Mouse (Mus musculus): ENCODE results near the gene Cyba. TPM values are rescaled to one million over a fixed set of nuclear protein-coding genes. Genes with fewer than 3 reads are reported as not detected.

Cyba gene
- polyA plus RNA-seq, 2 experiments = 71.3 to 146 TPM

DNA sequence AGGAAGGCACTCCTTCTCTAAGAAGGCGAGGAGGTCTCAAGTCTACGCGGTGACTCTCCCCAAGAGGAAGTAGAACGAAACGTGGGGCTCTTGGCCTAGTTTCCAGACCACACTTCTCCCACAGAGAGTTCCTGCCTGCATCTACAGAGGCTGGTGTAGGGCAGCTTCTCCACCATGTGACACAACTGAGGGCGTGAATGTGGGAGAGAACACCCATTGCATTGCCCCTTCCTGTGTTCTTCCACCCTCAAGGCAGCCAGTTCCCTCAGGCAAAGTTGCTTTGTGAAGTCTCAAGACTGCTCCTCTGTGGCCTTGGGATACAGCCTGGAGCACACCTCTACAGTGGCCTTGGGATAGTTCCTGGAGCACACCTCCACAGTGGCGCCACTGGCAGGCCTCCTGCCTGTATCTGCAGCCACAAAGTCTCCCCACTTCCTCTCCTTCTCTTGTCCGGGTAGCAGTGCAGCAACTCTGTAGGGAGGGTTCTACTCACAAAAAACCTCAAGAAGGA is 41.2 kb upstream of the Cyba start:
- WGBS (ENCODE audit: insufficient replicate concordance) = 52% methylated on average over 8 of the region's 8 CpGs
- DNase-seq (ENCODE audit: low read depth in 3 of 3, low spot score in 3 of 3) = no peak
- Histone ChIP-seq H3K9ac (replicated peaks) (no peak overlapping the region), H3K4me1 (replicated peaks; ENCODE audit: control insufficient read depth in 2 of 2, insufficient read depth in 2 of 2, low read length in 1 of 2) (peaks cover 2 to 5% of the 10 kb centered on the region in 2 experiments), H3K36me3 (replicated peaks; ENCODE audit: control insufficient read depth, insufficient read depth, low read depth) (no peaks in the 10 kb centered on the region), H3K27me3 (ENCODE audit: control insufficient read depth, insufficient read depth, low read length) (no peaks in the 10 kb centered on the region), H3K4me2 (ENCODE audit: low read depth) (no peak overlapping the region), H3K9me3 (ENCODE audit: control insufficient read depth, low read length) (no peaks in the 10 kb centered on the region), H3K4me3 (ENCODE audit: insufficient read depth in 1 of 2, low read depth in 2 of 2, low read length in 2 of 2) (no peak overlapping the region), H3K27ac (no peak overlapping the region)
- TF ChIP-seq EP300 (IDR thresholded peaks at IDR 0.05; ENCODE audit: low read depth) (no peak), CTCF (IDR thresholded peaks at IDR 0.05; ENCODE audit: low read depth) (no peak)
- no peak for ATAC-seq (ENCODE audit: insufficient read depth)

DNA sequence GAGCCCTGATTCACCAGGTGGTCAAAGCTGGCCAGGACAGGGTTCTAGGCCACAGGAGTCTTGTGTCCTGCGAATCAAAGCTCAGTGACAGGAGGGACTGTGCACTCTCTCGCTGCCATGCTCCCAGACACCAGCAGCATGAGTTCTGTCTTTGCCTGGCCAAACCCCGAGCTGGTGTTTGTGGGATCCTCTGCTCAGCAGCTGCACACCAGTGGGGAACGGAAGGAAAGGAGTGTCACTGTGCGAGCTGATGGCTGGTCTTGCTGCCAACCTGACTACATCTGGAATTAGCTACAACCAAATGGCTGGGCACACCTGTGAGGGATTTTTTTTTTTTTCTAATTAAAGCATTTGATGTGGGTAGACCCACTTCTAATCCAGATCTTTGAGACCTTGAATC is 38.0 kb upstream of the Cyba start:
- ATAC-seq (ENCODE audit: insufficient read depth) (no peak), DNase-seq (ENCODE audit: low read depth in 3 of 3, low spot score in 3 of 3) (no peak)
- H3K4me3 ChIP-seq (ENCODE audit: insufficient read depth in 1 of 2, low read depth in 2 of 2, low read length in 2 of 2) = no peak overlapping the region
- TF ChIP-seq CTCF (IDR thresholded peaks at IDR 0.05; ENCODE audit: low read depth) = no peak
- TF ChIP-seq EP300 (IDR thresholded peaks at IDR 0.05; ENCODE audit: low read depth) = no peak
- 65% methylated on average over 5 of the region's 5 CpGs for WGBS (ENCODE audit: insufficient replicate concordance)
- no peak overlapping the region for H3K27ac ChIP-seq
- no peak overlapping the region for H3K4me2 ChIP-seq (ENCODE audit: low read depth)
- H3K4me1 ChIP-seq (replicated peaks; ENCODE audit: control insufficient read depth in 2 of 2, insufficient read depth in 2 of 2, low read length in 1 of 2) = peaks cover 2 to 5% of the 10 kb centered on the region in 2 experiments
- H3K36me3 ChIP-seq (replicated peaks; ENCODE audit: control insufficient read depth, insufficient read depth, low read depth) = no peaks in the 10 kb centered on the region
- H3K27me3 ChIP-seq (ENCODE audit: control insufficient read depth, insufficient read depth, low read length) = no peaks in the 10 kb centered on the region
- no peak overlapping the region for H3K9ac ChIP-seq (replicated peaks)
- H3K9me3 ChIP-seq (ENCODE audit: control insufficient read depth, low read length) = no peaks in the 10 kb centered on the region

- Histone ChIP-seq H3K9me3 (ENCODE audit: control insufficient read depth, low read length) (no peaks in the 10 kb centered on the region), H3K4me1 (replicated peaks; ENCODE audit: control insufficient read depth in 2 of 2, insufficient read depth in 2 of 2, low read length in 1 of 2) (peaks cover 2 to 6% of the 10 kb centered on the region in 2 experiments), H3K27ac (no peak overlapping the region), H3K27me3 (ENCODE audit: control insufficient read depth, insufficient read depth, low read length) (no peaks in the 10 kb centered on the region), H3K4me3 (ENCODE audit: insufficient read depth in 1 of 2, low read depth in 2 of 2, low read length in 2 of 2) (no peak overlapping the region), H3K9ac (replicated peaks) (no peak overlapping the region), H3K36me3 (replicated peaks; ENCODE audit: control insufficient read depth, insufficient read depth, low read depth) (no peaks in the 10 kb centered on the region), H3K4me2 (ENCODE audit: low read depth) (no peak overlapping the region)
- no peak for TF ChIP-seq EP300 (IDR thresholded peaks at IDR 0.05; ENCODE audit: low read depth)
- no peak for TF ChIP-seq CTCF (IDR thresholded peaks at IDR 0.05; ENCODE audit: low read depth)
- ATAC-seq (ENCODE audit: insufficient read depth) (no peak), DNase-seq (ENCODE audit: low read depth in 3 of 3, low spot score in 3 of 3) (no peak)
- 82% methylated on average over 10 of the region's 10 CpGs for WGBS (ENCODE audit: insufficient replicate concordance)
These were observed 37.2 kb upstream of the Cyba start for GRCm38 (mm10) chr8:122469965-122470364.

GRCm38 (mm10) chr8:122469407-122469806 is 36.7 kb upstream of the Cyba start:
- Histone ChIP-seq H3K9me3 (ENCODE audit: control insufficient read depth, low read length) (no peaks in the 10 kb centered on the region), H3K4me2 (ENCODE audit: low read depth) (no peak overlapping the region), H3K4me1 (replicated peaks; ENCODE audit: control insufficient read depth in 2 of 2, insufficient read depth in 2 of 2, low read length in 1 of 2) (peaks cover 0 to 7% of the 10 kb centered on the region in 2 experiments; a peak in 3 of 4 replicates), H3K27ac (no peak overlapping the region), H3K9ac (replicated peaks) (no peak overlapping the region), H3K27me3 (ENCODE audit: control insufficient read depth, insufficient read depth, low read length) (no peaks in the 10 kb centered on the region), H3K36me3 (replicated peaks; ENCODE audit: control insufficient read depth, insufficient read depth, low read depth) (no peaks in the 10 kb centered on the region), H3K4me3 (ENCODE audit: insufficient read depth in 1 of 2, low read depth in 2 of 2, low read length in 2 of 2) (no peak overlapping the region)
- TF ChIP-seq CTCF (IDR thresholded peaks at IDR 0.05; ENCODE audit: low read depth) = no peak
- no peak for TF ChIP-seq EP300 (IDR thresholded peaks at IDR 0.05; ENCODE audit: low read depth)
- ATAC-seq (ENCODE audit: insufficient read depth) (no peak), DNase-seq (ENCODE audit: low read depth in 3 of 3, low spot score in 3 of 3) (no peak)
- 70% methylated on average over 6 of the region's 6 CpGs for WGBS (ENCODE audit: insufficient replicate concordance)

GRCm38 (mm10) chr8:122467816-122468215 is 35.1 kb upstream of the Cyba start:
- 84% methylated on average over 13 of the region's 13 CpGs for WGBS (ENCODE audit: insufficient replicate concordance)
- Histone ChIP-seq H3K4me2 (ENCODE audit: low read depth) (no peak overlapping the region), H3K27me3 (ENCODE audit: control insufficient read depth, insufficient read depth, low read length) (no peaks in the 10 kb centered on the region), H3K4me3 (ENCODE audit: insufficient read depth in 1 of 2, low read depth in 2 of 2, low read length in 2 of 2) (no peak overlapping the region), H3K27ac (no peak overlapping the region), H3K9me3 (ENCODE audit: control insufficient read depth, low read length) (no peaks in the 10 kb centered on the region), H3K36me3 (replicated peaks; ENCODE audit: control insufficient read depth, insufficient read depth, low read depth) (no peaks in the 10 kb centered on the region), H3K4me1 (replicated peaks; ENCODE audit: control insufficient read depth in 2 of 2, insufficient read depth in 2 of 2, low read length in 1 of 2) (peaks cover 0 to 19% of the 10 kb centered on the region in 2 experiments; a peak in 3 of 4 replicates), H3K9ac (replicated peaks) (no peak overlapping the region)
- DNase-seq (ENCODE audit: low read depth in 3 of 3, low spot score in 3 of 3) (no peak), ATAC-seq (ENCODE audit: insufficient read depth) (no peak)
- no peak for TF ChIP-seq CTCF (IDR thresholded peaks at IDR 0.05; ENCODE audit: low read depth)
- TF ChIP-seq EP300 (IDR thresholded peaks at IDR 0.05; ENCODE audit: low read depth) = no peak

All from liver, embryonic 14.5 days (tissue).